Mouse (Mus musculus) lung, postnatal 0 days (tissue): Measurements from ENCODE around the gene Olfr625-ps1. TPM values are rescaled to one million over a fixed set of nuclear protein-coding genes. Genes with fewer than 3 reads are reported as not detected.

Experiments
- ATAC-seq: fragments of 200-750 bp; cut with Nextera tagmentation; 2 replicates; pipeline ENCODE4 v1.8.0; 2017; ENCODE audit warnings: moderate library complexity
- DNase-seq: peaks from one replicate; pipeline ENCODE4 v3.0.0-alpha.2; 2016; ENCODE audit warnings: low spot score
- H3K27ac ChIP-seq: fragments of 300-500 bp; sonication (generic); 2 replicates; pipeline ENCODE4 v1.5.1; 2014; ENCODE audit warnings: antibody characterized with exemption, mild to moderate bottlenecking, low read length, mixed read lengths
- H3K27me3 ChIP-seq: fragments of 300-500 bp; sonication (generic); replicated peaks from 2 replicates; pipeline ENCODE4 v1.6.1; 2014; ENCODE audit warnings: low read length, mixed read lengths; ENCODE audit not compliant: insufficient read depth
- H3K36me3 ChIP-seq: fragments of 300-500 bp; sonication (generic); 2 replicates; pipeline ENCODE4 v1.6.1; 2014; ENCODE audit warnings: low read length, mixed read lengths; ENCODE audit not compliant: insufficient read depth
- H3K4me1 ChIP-seq: fragments of 300-500 bp; sonication (generic); 2 replicates; pipeline ENCODE4 v1.6.1; 2014; ENCODE audit warnings: antibody characterized with exemption, low read depth, low read length, mixed read lengths; ENCODE audit not compliant: insufficient read depth
- H3K4me2 ChIP-seq: fragments of 300-500 bp; sonication (generic); replicated peaks from 2 replicates; pipeline ENCODE4 v1.6.1; 2014; ENCODE audit warnings: low read depth, mild to moderate bottlenecking, low read length, moderate library complexity, mixed read lengths
- H3K4me3 ChIP-seq: fragments of 300-500 bp; sonication (generic); 2 replicates; pipeline ENCODE4 v1.5.1; 2014; ENCODE audit warnings: low read depth, low read length
- H3K9ac ChIP-seq: fragments of 300-500 bp; sonication (generic); replicated peaks from 2 replicates; pipeline ENCODE4 v1.6.1; 2014; ENCODE audit warnings: low read depth, mild to moderate bottlenecking
- H3K9me3 ChIP-seq: fragments of 300-500 bp; sonication (generic); 2 replicates; pipeline ENCODE4 v1.6.1; 2016; ENCODE audit warnings: low read length, mixed read lengths
- CTCF ChIP-seq: IDR thresholded peaks from 2 replicates; pipeline ENCODE4 v1.5.1; 2016; ENCODE audit warnings: antibody characterized with exemption, mild to moderate bottlenecking
- EP300 ChIP-seq: IDR thresholded peaks from 2 replicates; pipeline ENCODE4 v1.6.1; 2016; ENCODE audit warnings: antibody characterized with exemption, mild to moderate bottlenecking, control low read depth
- WGBS: fragments of 180-500 bp; shearing (Covaris S2); extraction: QIAGEN DNeasy Blood & Tissue Kit; methylation state at CpG from one replicate; pipeline ENCODE4 v1.1.7; 2014; 5-methylcytosine and 5-hydroxymethylcytosine counted together
- polyA plus RNA-seq: library from polyadenylated mRNA; unstranded; fragments of >200 nt; fragmentation: Nextera tagmentation; extraction: Ambion mirVana; gene quantifications from 2 replicates; pipeline ENCODE4 v1.2.1, GENCODE M21; 2015

The Olfr625-ps1 gene
- not detected in 2 replicates for polyA plus RNA-seq

DNA sequence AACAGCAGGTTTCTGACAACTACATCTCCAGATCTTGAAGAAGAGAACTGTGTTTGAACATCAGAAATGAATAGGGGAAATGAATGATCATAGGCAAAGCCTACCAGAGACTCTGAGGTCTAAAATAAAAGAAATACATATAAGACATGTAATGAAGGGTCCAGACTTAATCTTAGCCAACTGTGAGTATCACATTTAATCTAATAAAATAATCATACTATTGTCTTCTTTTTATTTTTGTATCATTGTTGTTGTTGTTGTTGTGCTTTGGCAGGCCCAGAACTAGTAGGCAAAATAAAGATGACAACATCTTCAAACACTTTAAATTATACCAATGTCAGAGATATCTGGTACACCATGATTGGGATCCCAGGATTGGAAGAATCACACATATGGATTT is at the start of gene Olfr625-ps1:
TSS of gene Olfr625-ps1 (plus strand) at position 301 of the 400 bp plus-strand sequence.
- Histone ChIP-seq H3K4me3 (no peak within 1 kb of the TSS), H3K36me3 (no peaks in the 10 kb centered on the region), H3K4me1 (no peaks in the 10 kb centered on the region), H3K9me3 (no peaks in the 10 kb centered on the region), H3K27ac (no peak within 1 kb of the TSS), H3K9ac (no peak within 1 kb of the TSS), H3K27me3 (no peaks in the 10 kb centered on the region), H3K4me2 (no peak within 1 kb of the TSS)
- DNase-seq (no peak), ATAC-seq (no peak)
- TF ChIP-seq CTCF (no peak), EP300 (no peak)

DNA sequence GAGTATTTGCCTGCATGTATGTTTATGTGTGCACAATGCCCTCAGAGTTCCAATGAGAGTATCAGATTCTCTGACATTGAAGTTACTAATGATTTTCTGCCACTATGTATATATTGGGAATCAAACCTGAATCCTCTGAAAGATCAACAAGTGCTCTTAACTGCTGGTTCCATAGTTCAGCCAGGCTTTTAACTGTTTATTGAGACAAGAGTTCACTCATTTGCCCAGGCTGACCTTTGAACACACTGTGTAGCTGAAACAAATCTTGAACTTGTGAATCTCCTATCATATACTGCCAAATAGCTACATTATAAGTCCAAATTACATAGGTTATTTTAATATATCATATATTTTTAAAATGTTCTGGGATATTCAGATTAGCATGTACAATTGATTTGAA is 45.7 kb upstream of the Olfr625-ps1 start:
- DNase-seq (no peak), ATAC-seq (no peak)
- H3K27ac ChIP-seq = no peak overlapping the region
- H3K4me3 ChIP-seq = no peak overlapping the region
- no peak overlapping the region for H3K9ac ChIP-seq
- TF ChIP-seq CTCF = no peak
- no peak for TF ChIP-seq EP300
- H3K36me3 ChIP-seq = no peaks in the 10 kb centered on the region
- H3K27me3 ChIP-seq = no peaks in the 10 kb centered on the region
- no peaks in the 10 kb centered on the region for H3K4me1 ChIP-seq
- no peaks in the 10 kb centered on the region for H3K9me3 ChIP-seq
- H3K4me2 ChIP-seq = no peak overlapping the region

DNA sequence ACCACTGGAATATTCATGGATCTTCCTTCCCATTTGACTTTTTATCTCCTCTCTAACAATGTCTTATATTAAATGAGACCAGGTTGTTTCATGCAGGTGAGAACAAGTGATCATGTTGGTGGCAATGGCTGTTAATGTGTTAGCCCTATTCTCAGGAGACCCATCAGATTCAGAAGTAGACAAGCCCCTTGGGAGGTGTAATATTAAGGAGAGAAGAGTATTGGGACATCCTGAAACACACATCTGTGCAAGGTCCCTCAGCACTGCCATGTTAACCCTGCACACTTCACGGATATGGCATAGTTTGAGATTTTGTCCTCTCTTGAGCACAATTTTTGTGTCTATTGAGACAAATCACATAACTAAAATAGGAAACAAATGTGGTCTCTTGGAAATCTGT is 39.9 kb upstream of the Olfr625-ps1 start, which contains the start of gene Olfr622:
TSS of gene Olfr622 (minus strand) at position 101 of the 400 bp plus-strand sequence.
- H3K9me3 ChIP-seq = no peaks in the 10 kb centered on the region
- no peaks in the 10 kb centered on the region for H3K36me3 ChIP-seq
- H3K9ac ChIP-seq = no peak within 1 kb of the TSS
- TF ChIP-seq CTCF (no peak), EP300 (no peak)
- H3K27me3 ChIP-seq = no peaks in the 10 kb centered on the region
- no peak within 1 kb of the TSS for H3K4me2 ChIP-seq
- no peak within 1 kb of the TSS for H3K4me3 ChIP-seq
- no peak for ATAC-seq
- no peak for DNase-seq
- H3K4me1 ChIP-seq = no peaks in the 10 kb centered on the region
- no peak within 1 kb of the TSS for H3K27ac ChIP-seq
- WGBS = 50% methylated on average over 1 of the region's 1 CpGs

DNA sequence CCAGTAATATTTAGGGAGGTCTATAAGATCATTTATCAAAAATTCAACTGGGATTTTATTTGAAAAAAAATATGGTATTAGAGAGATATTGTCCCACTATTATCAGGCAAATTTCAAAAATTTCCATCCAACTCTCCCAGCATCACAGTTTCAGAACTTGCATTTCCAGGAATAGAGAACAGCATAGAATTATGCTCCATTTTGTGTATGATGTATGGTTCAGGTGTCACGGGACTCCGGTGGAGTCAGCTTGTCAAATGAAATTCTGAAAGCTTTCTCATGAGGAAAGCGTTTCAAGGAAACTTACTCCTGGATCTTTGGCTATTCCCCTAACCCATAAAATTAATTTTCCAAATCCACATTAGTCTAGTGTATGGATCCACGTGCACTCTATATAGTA is 38.5 kb upstream of the Olfr625-ps1 start:
- Histone ChIP-seq H3K9ac (no peak overlapping the region), H3K27me3 (no peaks in the 10 kb centered on the region), H3K27ac (no peak overlapping the region), H3K4me2 (no peak overlapping the region), H3K9me3 (no peaks in the 10 kb centered on the region), H3K4me1 (no peaks in the 10 kb centered on the region), H3K4me3 (no peak overlapping the region), H3K36me3 (no peaks in the 10 kb centered on the region)
- 80% methylated on average over 4 of the region's 4 CpGs for WGBS
- DNase-seq (no peak), ATAC-seq (no peak)
- no peak for TF ChIP-seq CTCF
- no peak for TF ChIP-seq EP300

DNA sequence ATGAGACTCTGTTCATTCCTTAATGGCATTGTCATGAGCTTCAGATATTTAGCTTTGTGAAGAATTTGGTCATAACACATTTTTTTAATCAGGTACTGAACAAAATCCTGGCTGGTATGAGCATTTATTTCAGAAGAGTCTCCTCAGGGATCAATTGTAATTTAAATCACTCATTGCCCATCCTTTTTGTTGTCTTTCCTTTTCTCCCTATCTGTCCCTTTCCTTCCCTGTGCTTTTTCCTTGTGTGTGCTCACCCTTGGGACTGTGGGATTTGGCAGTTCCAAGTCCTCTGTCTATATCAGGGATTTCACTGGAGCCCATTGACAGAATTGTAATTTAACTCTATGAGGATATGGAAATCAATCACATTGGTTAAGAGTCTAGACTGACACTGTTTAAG is 18.9 kb upstream of the Olfr625-ps1 start, which contains the start of gene Olfr623:
TSS of gene Olfr623 (minus strand) at position 101 of the 400 bp plus-strand sequence.
- Histone ChIP-seq H3K4me2 (no peak within 1 kb of the TSS), H3K27me3 (no peaks in the 10 kb centered on the region), H3K36me3 (no peaks in the 10 kb centered on the region), H3K4me3 (no peak within 1 kb of the TSS), H3K4me1 (no peaks in the 10 kb centered on the region), H3K9me3 (no peaks in the 10 kb centered on the region), H3K9ac (no peak within 1 kb of the TSS), H3K27ac (no peak within 1 kb of the TSS)
- DNase-seq = no peak
- TF ChIP-seq EP300 (no peak), CTCF (no peak)
- ATAC-seq = no peak

- DNase-seq (no peak), ATAC-seq (no peak)
- TF ChIP-seq EP300 = no peak
- no peak for TF ChIP-seq CTCF
- no peaks in the 10 kb centered on the region for H3K9me3 ChIP-seq
- H3K27ac ChIP-seq = no peak within 1 kb of the TSS
- no peak within 1 kb of the TSS for H3K4me2 ChIP-seq
- 83% methylated on average over 2 of the region's 2 CpGs for WGBS
- no peak within 1 kb of the TSS for H3K4me3 ChIP-seq
- H3K27me3 ChIP-seq = no peaks in the 10 kb centered on the region
- H3K36me3 ChIP-seq = no peaks in the 10 kb centered on the region
- H3K4me1 ChIP-seq = no peaks in the 10 kb centered on the region
- no peak within 1 kb of the TSS for H3K9ac ChIP-seq
These were observed 11.4 kb upstream of the Olfr625-ps1 start, which contains the start of gene Olfr624 for GRCm38 (mm10) chr7:103671091-103671490. TSS of gene Olfr624 (minus strand) at chr7:103671191.

DNA sequence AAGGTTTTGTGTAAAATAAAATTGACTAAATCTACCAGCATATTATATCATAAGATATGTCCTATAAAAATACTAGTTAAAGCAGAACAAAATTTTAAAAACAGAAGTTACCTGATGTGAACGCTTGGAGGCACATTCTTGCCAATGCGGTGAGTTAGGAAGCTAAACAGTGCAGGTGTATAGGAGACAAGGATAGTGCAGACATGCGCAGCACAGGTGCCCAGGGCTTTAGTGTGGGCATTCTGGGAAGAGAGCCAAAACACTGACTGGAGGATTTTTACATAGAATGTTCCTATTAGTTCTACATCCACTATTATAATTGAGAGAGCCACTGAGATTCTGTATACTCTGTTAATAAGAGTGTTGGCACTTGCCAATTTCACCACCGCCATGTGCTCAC is 16.9 kb downstream of the Olfr625-ps1 start:
- no peak for DNase-seq
- no peak for ATAC-seq
- Histone ChIP-seq H3K9me3 (no peaks in the 10 kb centered on the region), H3K27ac (no peak overlapping the region), H3K4me2 (no peak overlapping the region), H3K36me3 (no peaks in the 10 kb centered on the region), H3K4me1 (no peaks in the 10 kb centered on the region), H3K9ac (no peak overlapping the region), H3K4me3 (no peak overlapping the region), H3K27me3 (no peaks in the 10 kb centered on the region)
- 84% methylated on average over 4 of the region's 4 CpGs for WGBS
- TF ChIP-seq CTCF (no peak), EP300 (no peak)
